Mouse (Mus musculus) retina, postnatal 7 days (tissue): Measurements from ENCODE around the gene Rnf180.

Experiments
- DNase-seq: peaks from one replicate; pipeline ENCODE4 v3.0.0-alpha.2; 2012; ENCODE audit warnings: low read depth, low spot score

Rnf180 gene

GRCm38 (mm10) chr13:105250767-105251166 is 43.8 kb downstream of the Rnf180 start:
- DNase-seq = no peak

- no peak for DNase-seq
Observed at GRCm38 (mm10) chr13:105250264-105250663, 44.4 kb downstream of the Rnf180 start.

- DNase-seq = no peak
Observed at GRCm38 (mm10) chr13:105249599-105249998, 45.0 kb downstream of the Rnf180 start.

- no peak for DNase-seq
Observed at GRCm38 (mm10) chr13:105247691-105248090, 46.9 kb downstream of the Rnf180 start.

GRCm38 (mm10) chr13:105240810-105241209 is 53.8 kb downstream of the Rnf180 start:
- no peak for DNase-seq

GRCm38 (mm10) chr13:105227126-105227525 is 67.5 kb downstream of the Rnf180 start:
- no peak for DNase-seq

GRCm38 (mm10) chr13:105224048-105224447 is 70.6 kb downstream of the Rnf180 start:
- no peak for DNase-seq

GRCm38 (mm10) chr13:105223147-105223546 is 71.5 kb downstream of the Rnf180 start:
- DNase-seq = no peak

GRCm38 (mm10) chr13:105222016-105222725 is 72.4 kb downstream of the Rnf180 start:
- DNase-seq = no peak

GRCm38 (mm10) chr13:105210746-105211145 is 83.9 kb downstream of the Rnf180 start:
- DNase-seq = no peak

- no peak for DNase-seq
Observed at GRCm38 (mm10) chr13:105203851-105204250, 90.8 kb downstream of the Rnf180 start.

- DNase-seq = no peak
Observed at GRCm38 (mm10) chr13:105198658-105199057, 96.0 kb downstream of the Rnf180 start.

- DNase-seq = no peak
Observed at GRCm38 (mm10) chr13:105198028-105198427, 96.6 kb downstream of the Rnf180 start.

- DNase-seq = no peak
Observed at GRCm38 (mm10) chr13:105193583-105193982, 101.0 kb downstream of the Rnf180 start.

GRCm38 (mm10) chr13:105188730-105189129 is 105.9 kb downstream of the Rnf180 start:
- DNase-seq = no peak

GRCm38 (mm10) chr13:105180781-105181180 is 113.8 kb downstream of the Rnf180 start:
- DNase-seq = no peak

- DNase-seq = no peak
Observed at GRCm38 (mm10) chr13:105165441-105165840, 129.2 kb downstream of the Rnf180 start.

- no peak for DNase-seq
Observed at GRCm38 (mm10) chr13:105153955-105154354, 140.7 kb downstream of the Rnf180 start.

- no peak for DNase-seq
Observed at GRCm38 (mm10) chr13:105150006-105150405, 144.6 kb downstream of the Rnf180 start.

GRCm38 (mm10) chr13:105147795-105148418 is 146.7 kb downstream of the Rnf180 start:
- no peak for DNase-seq

- no peak for DNase-seq
Observed at GRCm38 (mm10) chr13:105146827-105147226, 147.8 kb downstream of the Rnf180 start.

- DNase-seq = no peak
Observed at GRCm38 (mm10) chr13:105139881-105140280, 154.7 kb downstream of the Rnf180 start.

- no peak for DNase-seq
Observed at GRCm38 (mm10) chr13:105134397-105134796, 160.2 kb downstream of the Rnf180 start.
